Mouse (Mus musculus) ovary, postnatal 10 days (tissue): ENCODE results near the gene Rassf2.

Experiments
- DNase-seq: peaks from one replicate; pipeline ENCODE4 v3.0.0; 2022; ENCODE audit warnings: low spot score

Gene Rassf2

DNA sequence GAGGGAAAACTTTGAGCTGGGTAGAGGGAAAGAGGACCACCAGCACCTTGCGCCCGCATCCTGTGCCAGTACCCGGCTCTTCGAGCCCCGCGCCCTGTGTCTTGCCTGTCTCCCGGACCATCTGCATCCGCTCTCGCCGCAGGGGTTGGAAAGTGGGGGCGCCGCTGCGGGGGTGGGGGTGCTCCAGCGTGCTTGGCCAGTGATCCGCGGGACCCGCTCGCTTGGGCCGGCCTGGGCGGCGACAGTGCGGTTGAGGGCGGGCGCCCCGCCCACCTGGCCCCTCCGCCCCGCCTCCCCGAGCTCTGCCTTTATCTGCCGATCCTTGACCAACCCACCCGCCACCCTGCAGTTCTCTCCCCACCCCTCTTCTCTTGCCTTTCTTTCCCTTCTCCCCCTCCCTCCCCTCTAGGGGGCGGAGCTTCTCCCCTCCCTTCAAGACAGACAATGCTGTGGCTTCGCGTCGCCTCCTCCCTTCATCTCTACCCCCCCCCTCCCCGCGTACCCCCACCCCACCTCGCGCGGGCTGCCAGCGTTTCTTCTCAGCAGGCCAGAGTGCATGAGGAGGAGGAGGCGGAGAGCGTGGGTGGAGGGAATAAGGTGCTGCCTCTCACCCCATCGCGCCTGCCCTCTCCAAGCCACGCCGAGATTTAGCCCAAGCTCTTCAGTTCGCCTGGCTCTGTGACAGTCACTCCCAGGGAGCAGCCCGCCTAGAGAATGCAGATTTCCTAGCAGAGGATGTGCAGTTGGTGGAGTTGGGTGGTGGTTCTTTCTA, at the start of gene Rassf2:
TSS of gene Rassf2 (minus strand) at position 613 of the 772 bp plus-strand sequence.
- peak; percentile 62 for DNase-seq

DNA sequence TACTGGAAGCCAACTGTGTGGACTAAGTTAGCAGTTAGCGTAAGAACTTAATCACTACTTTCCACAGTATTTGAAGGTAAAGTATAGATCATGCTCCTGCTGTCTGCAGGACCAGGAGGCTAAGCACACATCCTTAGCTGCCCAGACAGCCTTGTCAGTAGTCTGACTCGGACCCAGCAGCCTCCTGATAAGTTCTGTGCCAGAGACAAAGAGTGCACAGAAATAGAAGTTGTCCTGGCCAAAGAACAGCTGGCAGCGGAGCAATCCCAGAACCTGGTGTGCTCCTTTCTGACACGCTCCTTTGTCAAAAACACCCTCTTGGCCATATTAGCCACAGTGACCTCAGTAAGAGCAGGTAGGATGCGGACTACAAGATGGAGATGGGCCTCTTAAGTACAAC, 49.1 kb upstream of the Rassf2 start:
- no peak for DNase-seq

DNA sequence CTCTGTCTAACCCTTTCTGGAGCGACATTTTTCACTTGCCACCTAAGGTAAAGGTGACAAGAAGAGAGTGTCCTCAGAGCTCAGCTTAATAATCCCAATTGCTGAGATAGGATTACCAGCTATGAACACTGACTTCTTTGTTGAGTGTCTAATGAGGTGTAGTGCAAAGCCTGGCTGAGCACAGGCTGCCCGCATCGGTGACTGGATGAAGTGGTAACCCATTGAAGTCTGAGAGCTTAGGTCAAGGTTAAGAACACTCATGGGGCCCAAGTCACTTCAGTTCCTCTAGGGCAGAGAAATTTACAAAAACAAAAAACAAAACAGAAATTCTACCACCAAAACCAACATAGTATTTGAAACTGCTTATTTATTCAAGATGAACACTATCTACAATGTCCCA, 43.0 kb upstream of the Rassf2 start:
- DNase-seq = no peak

DNA sequence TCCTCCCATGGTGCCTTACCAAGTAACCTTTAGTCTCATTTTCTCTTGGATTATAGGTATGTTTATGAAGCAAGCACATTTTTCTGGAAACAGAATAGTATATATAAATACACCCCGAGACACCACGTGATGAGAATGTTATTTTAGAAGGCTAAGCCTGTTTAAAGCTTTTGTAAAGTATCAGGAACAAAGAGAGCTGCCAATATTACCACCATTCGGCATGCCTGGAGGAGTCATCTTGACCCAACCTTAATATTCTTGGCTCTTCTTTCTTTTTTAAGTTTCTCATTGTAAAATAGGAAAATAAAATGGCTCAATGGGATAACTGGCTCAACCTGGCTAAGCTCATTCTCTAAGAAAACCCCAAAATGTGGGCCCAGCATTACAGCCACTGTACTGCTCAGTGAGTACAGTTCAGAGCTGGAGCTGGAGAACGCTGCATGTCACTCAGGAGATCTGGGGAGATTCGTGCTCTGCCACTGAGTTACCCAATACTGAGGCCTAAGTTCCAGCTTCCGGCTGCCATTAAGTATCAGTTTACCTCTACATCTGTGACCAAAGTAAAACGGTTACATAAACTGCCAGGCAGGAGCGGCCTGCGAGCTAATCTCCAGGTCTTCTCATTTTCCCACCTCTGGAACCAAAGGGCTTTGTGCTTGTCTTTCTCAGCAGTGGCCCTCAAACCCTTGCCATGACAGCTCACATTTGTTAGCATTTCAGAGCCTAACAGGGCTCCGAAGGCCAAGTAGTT, 40.1 kb upstream of the Rassf2 start:
- no peak for DNase-seq

DNA sequence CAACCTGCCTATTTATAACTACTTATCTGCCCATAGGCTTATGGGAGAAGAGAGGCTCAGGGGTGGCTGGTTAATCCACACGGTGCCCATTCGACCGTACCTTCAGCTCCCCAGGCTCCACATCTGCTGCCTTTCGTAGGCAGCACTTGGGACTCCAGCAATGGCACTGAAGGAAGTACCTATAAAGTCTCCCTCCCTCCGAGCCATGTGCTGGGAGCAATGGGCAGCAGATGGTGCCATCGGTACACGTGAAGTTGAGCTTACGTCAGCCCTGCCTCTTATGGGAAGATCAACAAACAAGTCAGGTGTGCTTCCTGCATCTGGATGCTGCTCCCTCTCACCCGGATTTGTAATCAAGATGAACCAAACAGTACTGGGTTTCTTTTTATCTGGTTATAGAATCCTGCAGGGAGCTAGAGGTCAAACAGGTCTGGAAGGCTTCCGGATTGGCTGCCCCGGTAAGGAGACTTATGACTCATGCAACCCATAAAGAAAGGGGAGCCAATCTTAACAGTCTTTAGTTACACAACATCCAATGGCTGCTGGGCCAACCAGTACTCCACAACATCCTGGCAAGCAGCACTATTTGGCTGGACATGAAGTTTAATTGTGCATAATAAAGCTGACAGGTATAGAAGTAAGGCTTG, 34.2 kb upstream of the Rassf2 start:
- no peak for DNase-seq

DNA sequence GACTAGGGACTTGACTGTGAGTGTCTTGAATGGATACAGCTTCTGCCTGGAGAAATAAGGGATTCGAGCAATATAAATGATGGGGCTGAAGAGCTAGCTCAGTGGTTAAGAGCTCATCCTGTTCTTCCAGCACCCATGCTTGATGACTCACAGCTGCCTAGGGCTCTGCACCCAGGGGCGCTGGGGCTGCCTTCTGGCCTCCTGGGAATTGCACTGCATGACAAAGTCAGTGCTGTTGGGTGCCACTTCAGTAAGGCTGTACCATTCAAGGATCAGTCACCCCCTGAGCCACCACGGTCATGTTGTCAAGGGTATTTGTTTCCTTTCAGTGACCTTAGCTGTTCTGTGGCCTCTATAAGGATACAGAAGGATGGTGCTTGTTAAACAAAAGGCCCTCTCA, 33.7 kb upstream of the Rassf2 start:
- no peak for DNase-seq

DNA sequence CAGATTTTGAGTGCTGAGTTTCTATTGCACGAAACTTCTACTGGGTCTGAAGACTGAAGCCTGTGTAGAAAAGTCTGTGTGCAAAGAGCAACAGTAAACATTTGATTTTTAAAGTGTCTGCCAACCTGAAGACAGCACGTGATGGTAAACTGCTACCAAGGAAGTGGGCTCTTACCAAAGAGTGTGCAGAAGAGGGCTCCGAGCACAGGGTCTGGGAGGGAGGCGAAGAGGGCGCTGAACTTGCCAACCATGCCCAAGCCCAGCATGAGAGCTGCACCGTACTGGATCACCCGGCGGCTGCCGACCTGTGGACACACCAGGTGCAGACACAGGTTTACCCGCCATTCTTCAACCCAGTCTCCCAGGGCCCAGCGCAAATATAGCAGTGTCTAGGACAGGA, 31.8 kb upstream of the Rassf2 start:
- no peak for DNase-seq

DNA sequence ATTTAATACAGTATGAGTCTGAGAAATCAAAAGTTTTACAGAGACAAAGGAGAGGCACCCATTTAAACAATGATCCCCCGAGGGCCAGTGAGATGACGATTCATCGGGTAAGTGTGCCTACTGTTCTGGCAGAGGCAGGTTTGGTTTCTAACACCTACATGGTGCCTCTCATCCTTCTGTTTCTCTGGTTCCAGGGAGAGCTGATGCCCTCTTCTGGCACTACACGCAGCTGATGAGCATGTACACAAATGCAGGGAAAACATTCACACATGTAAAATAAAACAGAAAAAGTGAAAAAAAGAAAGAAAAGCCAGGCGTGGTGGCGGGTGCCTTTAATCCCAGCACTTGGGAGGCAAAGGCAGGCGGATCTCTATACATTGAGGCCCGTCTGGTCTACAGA, 29.9 kb upstream of the Rassf2 start:
- no peak for DNase-seq

DNA sequence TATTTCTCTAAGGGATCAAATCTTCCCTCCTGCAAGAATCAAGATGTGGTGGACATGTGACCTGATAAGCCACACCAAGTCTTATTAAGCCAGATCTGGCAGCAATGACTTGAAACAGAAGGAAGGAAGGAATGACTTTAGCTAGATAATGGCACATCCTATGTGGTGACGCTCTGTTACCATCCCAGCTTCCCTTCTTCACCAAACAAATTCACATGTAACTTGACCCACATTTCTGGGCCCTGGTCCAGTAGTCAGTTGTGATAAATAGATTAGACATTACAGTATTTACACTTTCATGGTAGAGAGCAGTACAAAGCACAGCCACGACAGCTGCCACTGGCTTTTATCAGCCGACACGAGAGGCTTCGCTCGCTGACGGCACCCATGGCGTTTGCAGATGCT, 25.3 kb upstream of the Rassf2 start:
- DNase-seq = no peak

DNA sequence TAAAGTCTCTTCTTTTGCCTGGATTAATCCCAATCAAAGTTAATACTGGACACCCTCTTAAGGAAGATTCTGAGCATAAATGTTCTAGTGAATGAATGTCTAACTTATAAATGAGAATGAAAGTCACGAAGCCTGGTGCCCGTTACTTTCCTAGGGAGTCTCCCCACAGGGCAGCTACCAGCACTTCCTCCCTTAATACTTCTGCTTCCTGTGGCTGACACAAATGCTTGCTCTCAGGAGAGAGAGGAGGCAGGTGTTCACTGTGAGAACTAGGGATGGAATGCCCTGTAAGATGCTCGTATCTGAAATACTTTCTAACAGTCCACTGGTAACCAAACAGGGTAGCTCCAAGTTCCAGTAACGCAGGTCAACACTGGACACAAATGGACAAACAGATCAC, 23.8 kb upstream of the Rassf2 start:
- no peak for DNase-seq

DNA sequence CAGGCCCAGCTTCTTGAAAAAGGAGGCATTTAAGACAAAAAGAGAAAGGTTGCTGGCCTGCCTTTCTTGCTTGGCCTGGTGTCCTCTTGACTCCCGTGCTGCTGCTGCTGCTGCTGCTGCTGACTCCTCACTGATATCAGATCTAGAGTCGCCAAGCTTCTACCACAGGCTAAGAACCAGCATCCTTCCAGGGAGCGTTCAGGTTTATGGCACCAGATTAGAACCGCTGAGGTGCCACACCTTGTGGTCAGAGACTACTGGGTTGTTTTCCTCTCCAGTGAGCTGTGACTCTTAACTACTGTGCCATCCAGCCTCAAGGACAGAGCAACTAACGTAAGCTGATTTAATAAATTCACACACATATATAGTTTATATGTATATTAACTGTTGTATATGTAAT, 21.7 kb upstream of the Rassf2 start:
- DNase-seq = no peak

DNA sequence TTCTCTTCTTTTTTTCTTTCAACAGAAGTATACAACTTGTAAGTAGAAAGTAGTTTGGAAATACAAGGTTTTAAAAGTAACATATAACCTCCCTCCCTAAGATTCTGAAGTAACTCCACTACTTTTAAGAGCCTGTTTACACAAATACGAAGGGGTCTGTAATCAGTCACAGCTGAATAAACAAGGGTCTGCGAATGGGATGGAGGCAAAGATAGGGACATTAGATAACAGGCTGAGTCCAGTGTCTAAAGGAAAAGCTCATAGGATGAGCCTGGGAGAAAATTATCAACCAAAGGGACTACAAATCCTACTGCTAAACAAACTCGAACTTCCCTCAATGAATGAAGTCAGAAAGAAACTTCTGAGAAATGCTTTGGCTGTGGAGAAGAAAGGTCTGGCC, 19.9 kb upstream of the Rassf2 start:
- no peak for DNase-seq

DNA sequence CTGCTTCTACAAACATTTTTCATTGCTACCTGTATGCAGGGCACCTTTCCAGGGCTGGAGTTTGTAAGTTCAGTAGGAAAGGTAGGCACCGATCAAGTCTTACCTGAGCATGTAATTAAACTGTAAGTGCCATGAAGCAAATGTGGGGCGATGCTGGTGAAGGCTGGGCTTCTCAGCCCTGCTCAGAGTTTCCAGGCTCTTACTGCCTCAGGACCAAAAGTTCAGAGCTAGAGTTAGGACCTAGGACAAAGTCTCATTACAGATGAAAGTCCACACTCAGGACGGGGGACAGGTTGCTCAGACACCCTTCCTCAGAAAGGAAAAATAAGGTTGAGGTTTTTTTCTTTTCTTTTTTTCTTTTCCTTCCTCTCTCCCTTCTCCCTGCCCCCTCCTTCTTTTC, 19.4 kb upstream of the Rassf2 start:
- no peak for DNase-seq

DNA sequence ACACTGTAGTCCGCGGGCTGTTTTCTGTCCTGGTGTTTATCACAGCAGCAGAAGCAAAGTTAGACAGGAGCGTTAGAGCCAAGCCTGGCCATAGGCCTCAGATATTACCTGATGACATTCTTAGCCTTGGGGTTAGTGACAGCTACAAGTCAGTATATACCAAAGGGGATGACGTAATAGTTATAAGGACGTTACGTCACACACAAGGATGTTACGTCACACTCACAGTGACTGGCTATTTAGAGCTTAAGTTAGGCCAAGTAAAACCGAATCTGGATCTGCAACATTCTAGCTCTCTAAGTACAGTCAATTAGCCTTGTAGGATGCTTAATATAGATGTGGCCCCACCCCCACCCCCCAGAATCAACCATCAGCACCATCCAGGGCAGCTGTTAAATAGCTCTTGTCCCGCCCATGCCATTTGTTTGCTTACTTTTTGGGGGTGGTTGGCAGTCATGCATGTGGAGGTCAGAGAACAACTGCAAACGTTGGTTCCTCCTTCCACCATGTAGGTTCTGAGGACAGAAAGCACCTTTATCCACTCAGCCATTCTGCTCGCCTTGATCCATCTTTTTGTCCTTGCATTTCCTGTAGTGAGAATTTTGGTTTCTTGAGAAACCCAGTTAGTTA, 18.2 kb upstream of the Rassf2 start:
- DNase-seq = no peak

DNA sequence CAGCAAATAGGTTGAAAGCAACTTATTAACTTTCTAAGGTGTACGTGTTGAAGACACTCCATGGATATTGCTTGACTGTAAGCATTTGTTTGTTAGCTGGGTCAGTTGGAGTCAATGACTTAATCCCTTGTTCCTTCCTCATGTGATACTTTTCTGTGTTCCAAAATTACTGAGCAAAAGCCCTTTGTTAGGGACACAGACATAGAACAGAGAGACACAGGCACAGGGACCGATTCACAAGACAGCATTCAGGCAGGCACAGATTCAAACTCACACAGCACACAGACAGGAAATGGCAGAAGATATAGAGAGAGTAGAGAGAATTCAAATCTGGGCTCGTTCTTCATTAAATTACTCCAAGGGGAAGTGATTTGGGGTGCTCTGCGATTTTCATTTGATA, 17.3 kb upstream of the Rassf2 start:
- DNase-seq = no peak

DNA sequence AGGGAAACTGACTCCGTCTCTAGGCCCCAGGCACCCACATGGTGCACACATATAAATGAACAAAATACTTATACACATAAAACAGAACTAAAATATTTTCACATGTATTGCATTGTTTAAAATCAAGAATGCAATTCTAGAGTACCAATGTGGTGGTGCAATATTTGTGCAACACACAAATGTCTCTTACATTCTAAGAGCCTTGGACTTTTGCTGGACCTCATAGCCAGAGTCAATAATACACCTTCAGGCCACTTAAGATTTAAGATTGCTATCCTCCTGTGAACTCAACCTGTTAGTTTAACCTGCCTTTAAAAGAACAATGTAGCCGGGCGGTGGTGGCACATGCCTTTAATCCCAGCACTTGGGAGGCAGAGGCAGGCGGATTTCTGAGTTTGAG, 16.6 kb upstream of the Rassf2 start:
- DNase-seq = no peak

DNA sequence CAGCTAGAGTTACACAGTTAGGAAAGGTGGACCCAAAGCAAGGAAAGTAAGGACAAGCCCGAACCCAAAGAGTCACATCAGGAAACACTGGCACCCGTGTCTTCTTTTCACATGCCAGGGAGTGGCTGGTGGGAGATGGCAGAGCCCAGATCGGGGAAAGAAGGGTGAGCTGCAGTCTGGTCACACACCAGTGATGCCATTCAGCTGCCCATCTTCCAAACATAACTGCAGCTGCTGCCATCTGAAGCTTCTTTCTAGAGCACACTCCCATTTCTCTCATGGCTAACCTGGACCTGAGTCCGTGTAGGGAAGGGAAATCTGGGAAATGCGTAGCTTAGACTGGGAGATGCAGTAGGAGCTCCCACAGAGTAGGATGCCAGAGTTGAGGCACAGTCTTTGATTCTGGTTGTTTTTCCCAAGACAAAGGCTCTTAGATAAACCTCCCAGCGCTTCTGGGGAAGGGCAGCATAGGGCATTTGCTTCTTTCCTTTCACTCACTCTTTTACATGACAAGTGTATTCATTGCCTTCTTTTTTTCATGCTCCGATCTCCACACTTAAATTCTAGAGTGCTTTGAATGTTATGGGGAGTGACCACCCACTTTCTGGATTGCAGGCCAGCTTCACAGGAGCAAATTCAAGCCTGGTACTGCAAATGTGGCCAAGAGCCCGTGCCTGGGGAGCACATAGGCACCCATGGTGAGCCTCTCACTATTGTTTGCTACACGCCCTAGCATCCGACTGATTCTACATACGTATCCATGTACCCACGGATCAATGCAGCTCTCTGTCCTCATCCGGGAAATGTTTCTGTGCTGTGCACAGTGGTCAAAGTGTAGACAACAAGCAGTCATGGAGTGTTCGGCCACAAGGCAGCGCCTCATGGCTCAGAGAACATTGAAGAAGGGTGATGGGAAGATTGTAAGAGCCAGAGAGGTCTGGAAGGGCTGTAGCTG, 14.5 kb upstream of the Rassf2 start:
- no peak for DNase-seq

DNA sequence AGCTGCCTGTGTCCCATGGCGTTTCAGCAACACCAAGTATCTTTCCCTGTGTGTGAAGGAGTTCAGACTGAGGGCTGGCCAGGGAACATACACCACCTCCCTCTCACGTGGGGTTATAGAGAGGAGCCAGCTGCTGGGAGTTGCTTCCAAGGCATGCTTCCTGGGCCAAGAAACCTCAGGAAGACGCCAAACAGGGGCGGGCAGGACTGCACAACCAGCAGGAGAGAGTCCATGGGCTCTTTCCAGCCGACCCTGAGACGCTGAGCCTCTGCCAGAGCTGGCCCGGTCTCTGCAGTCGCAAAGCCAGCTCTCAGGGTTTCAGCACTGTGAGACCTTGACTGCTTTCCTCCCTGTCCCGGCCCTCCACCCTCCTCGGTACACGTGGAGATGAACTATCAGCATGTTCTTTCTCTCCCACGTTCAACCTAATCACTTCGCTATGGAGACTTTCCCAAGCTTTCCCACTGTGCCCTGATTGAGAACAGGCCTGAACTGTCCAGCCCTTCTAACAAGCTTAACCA, 13.1 kb upstream of the Rassf2 start:
- peak; percentile 61 for DNase-seq

DNA sequence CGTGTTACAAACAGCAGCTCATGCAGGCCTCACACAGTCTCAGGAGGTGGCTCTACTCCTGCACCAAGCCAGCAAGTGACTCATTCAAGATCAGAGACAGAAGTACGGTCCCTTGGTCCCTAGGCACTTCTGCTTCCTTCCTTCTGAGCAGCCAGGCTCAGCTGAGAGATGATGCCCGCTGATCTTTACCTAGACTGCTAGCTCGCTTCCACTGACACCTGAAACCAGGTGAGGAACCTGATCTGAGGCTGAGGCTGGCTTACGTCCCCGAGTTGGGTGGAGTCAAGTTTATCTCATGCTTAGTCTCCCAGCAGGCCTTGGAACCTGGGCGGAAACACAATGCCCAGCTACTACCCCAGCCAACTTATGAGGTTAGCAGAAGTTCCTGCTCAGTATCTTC, 9.8 kb upstream of the Rassf2 start:
- no peak for DNase-seq

DNA sequence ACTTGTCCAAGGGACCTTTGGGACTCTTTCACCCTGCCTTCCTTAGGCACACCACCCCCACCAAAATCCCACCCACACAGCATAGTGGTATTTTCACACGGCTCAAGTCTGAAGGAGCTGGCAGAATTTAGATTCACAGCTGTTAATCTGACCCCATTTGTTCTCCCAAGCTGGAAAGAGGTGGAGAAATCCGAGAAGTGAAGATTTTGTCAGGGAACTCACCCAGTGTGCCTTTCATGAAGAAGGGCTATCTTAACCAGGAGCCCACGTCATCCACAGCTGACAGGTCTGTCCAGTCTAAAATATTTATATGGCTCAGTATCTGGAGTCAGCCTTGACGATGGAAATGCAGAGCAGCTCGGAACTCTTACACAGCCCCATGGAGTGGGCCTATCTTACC, 6.3 kb upstream of the Rassf2 start:
- DNase-seq = no peak

DNA sequence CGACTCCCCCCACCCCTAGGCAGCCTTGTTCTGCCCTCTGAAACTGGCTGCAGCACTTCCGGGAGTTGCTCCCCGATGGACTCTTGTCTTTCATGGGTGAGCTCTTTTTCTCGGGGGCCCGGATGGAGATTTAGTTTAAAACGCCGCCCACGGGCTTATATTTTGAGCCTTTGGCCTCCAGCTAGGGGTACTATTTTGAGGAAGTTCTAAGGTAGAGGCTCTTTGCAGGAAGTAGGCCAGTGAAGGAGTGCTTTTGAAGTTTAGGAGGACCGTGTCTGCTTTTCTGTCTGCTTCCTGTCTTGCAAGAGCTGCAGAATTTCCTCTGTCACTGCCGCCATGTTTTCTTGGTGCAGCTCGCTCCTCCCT, 5.4 kb upstream of the Rassf2 start:
- DNase-seq = no peak
